Mouse (Mus musculus) G1E (cell line): ENCODE measurements around the gene Diexf. TPM values are rescaled to one million over a fixed set of nuclear protein-coding genes. Genes with fewer than 3 reads are reported as not detected.

Experiments used
- ATAC-seq: 2 replicates; pipeline ENCODE4 v1.8.0; 2016; ENCODE audit warnings: mild to moderate bottlenecking; ENCODE audit not compliant: insufficient number of reproducible peaks, poor library complexity, low FRiP score, severe bottlenecking; ENCODE audit errors: extremely low read depth
- DNase-seq: peaks from one replicate; pipeline ENCODE4 v3.0.0; 2012; ENCODE audit warnings: low spot score
- H3K27me3 ChIP-seq: 2 replicates; pipeline ENCODE4 v1.6.1; 2012; ENCODE audit warnings: mild to moderate bottlenecking, low read length, inconsistent platforms; ENCODE audit not compliant: insufficient read depth
- H3K36me3 ChIP-seq: replicated peaks from 2 replicates; pipeline ENCODE3; 2012; ENCODE audit warnings: mild to moderate bottlenecking, inconsistent platforms
- H3K4me1 ChIP-seq: 2 replicates; pipeline ENCODE4 v1.6.1; 2012; ENCODE audit warnings: low read depth, low read length, inconsistent platforms, mixed read lengths; ENCODE audit not compliant: insufficient read depth
- H3K4me3 ChIP-seq: 2 replicates; pipeline ENCODE4 v1.5.1; 2012; ENCODE audit warnings: low read depth, mild to moderate bottlenecking, inconsistent platforms, low read length, moderate library complexity, mixed read lengths
- H3K9me3 ChIP-seq: replicated peaks from 2 replicates; pipeline ENCODE4 v1.6.1; 2012; ENCODE audit warnings: inconsistent platforms
- CTCF ChIP-seq: IDR thresholded peaks from 2 replicates; pipeline ENCODE4 v1.5.1; 2012; ENCODE audit warnings: low read depth, low read length, inconsistent platforms, mixed read lengths
- GATA1 ChIP-seq: IDR thresholded peaks from 2 replicates; pipeline ENCODE4 v1.6.1; 2012; ENCODE audit warnings: borderline replicate concordance, low read length, inconsistent platforms, mixed read lengths
- GATA2 ChIP-seq: IDR thresholded peaks from 2 replicates; pipeline ENCODE4 v1.6.1; 2012; ENCODE audit warnings: low read depth, low read length, inconsistent platforms, borderline replicate concordance
- POLR2AphosphoS5 ChIP-seq: IDR thresholded peaks from 2 replicates; pipeline ENCODE4 v1.6.1; 2012; ENCODE audit warnings: low read depth, low read length, inconsistent platforms; ENCODE audit not compliant: insufficient replicate concordance
- TAL1 ChIP-seq: conservative IDR thresholded peaks from 2 replicates; pipeline ENCODE4 v1.6.1; 2012; ENCODE audit warnings: low read depth, low read length, inconsistent platforms, mixed read lengths
- polyA plus RNA-seq: library from polyadenylated mRNA; stranded (reverse); fragments of >175 nt; gene quantifications from 2 replicates; pipeline ENCODE4 v1.2.3, GENCODE M21; 2012
- total RNA-seq, 2 experiments: library from RNA; stranded (forward) in 1 of 2; stranded (reverse) in 1 of 2; fragments of 200-1000 nt in 1 of 2; fragments of >200 nt in 1 of 2; fragmentation: Nextera tagmentation in 1 of 2; gene quantifications; 2 replicates each; pipeline ENCODE4 v1.2.3; 2014 to 2017

The Diexf gene
- total and polyA plus RNA-seq, 3 experiments: 3.4 to 28.0 (median 13.2) TPM

- Histone ChIP-seq H3K36me3 (no peaks in the 10 kb centered on the region), H3K4me1 (no peaks in the 10 kb centered on the region), H3K9me3 (no peaks in the 10 kb centered on the region), H3K4me3 (no peak overlapping the region), H3K27me3 (no peaks in the 10 kb centered on the region)
- no peak for DNase-seq
- ATAC-seq: no peak
- TF ChIP-seq CTCF: no peak
These were observed 82.5 kb downstream of the Diexf start for GRCm38 (mm10) chr1:193047616-193048015.

- Histone ChIP-seq H3K4me3 (no peak overlapping the region), H3K4me1 (no peaks in the 10 kb centered on the region), H3K36me3 (no peaks in the 10 kb centered on the region), H3K27me3 (no peaks in the 10 kb centered on the region), H3K9me3 (no peaks in the 10 kb centered on the region)
- ATAC-seq: no peak
- no peak for TF ChIP-seq CTCF
- TF ChIP-seq GATA2: no peak
- TF ChIP-seq GATA1: no peak
- no peak for TF ChIP-seq TAL1
- no peak for TF ChIP-seq POLR2AphosphoS5
- no peak for DNase-seq
These were observed 87.2 kb downstream of the Diexf start for GRCm38 (mm10) chr1:193042760-193043295.

Other genes with a start within 250 kb of the Diexf start
- gene Syt14, start 94.5 kb downstream of the Diexf start, total RNA-seq (2014; fragmentation: Nextera tagmentation): not detected in 2 replicates
- gene Syt14, start 94.5 kb downstream of the Diexf start, total RNA-seq (2017): 0.16 and 0.17 TPM in 2 replicates
- not detected in 2 replicates for gene Syt14, start 94.5 kb downstream of the Diexf start, polyA plus RNA-seq
- 0.23 and 0.34 TPM in 2 replicates for gene Irf6, start 22.8 kb upstream of the Diexf start, total RNA-seq (2014; fragmentation: Nextera tagmentation)
- gene Irf6, start 22.8 kb upstream of the Diexf start, total RNA-seq (2017): 0.38 and 0.58 TPM in 2 replicates
- gene Irf6, start 22.8 kb upstream of the Diexf start, polyA plus RNA-seq: 0.04 TPM in 1 of 2 replicates, not detected in the other
- 6.5 and 10.2 TPM in 2 replicates for gene A130010J15Rik, start 37.8 kb upstream of the Diexf start, total RNA-seq (2014; fragmentation: Nextera tagmentation)
- gene A130010J15Rik, start 37.8 kb upstream of the Diexf start, total RNA-seq (2017): 15.5 and 18.9 TPM in 2 replicates
- gene A130010J15Rik, start 37.8 kb upstream of the Diexf start, polyA plus RNA-seq: 1.7 and 2.2 TPM in 2 replicates
- gene Traf3ip3, start 71.4 kb upstream of the Diexf start, total RNA-seq (2014; fragmentation: Nextera tagmentation): 6.8 and 14.1 TPM in 2 replicates
- gene Traf3ip3, start 71.4 kb upstream of the Diexf start, total RNA-seq (2017): 47.5 and 48.7 TPM in 2 replicates
- 8.6 and 13.4 TPM in 2 replicates for gene Traf3ip3, start 71.4 kb upstream of the Diexf start, polyA plus RNA-seq
- 0.30 TPM in 1 of 2 replicates, not detected in the other for gene Lamb3, start 77.4 kb upstream of the Diexf start, total RNA-seq (2014; fragmentation: Nextera tagmentation)
- gene Lamb3, start 77.4 kb upstream of the Diexf start, total RNA-seq (2017): 0.22 TPM in 1 of 2 replicates, not detected in the other
- 0.03 TPM in 1 of 2 replicates, not detected in the other for gene Lamb3, start 77.4 kb upstream of the Diexf start, polyA plus RNA-seq
- gene Hsd11b1, start 133.8 kb upstream of the Diexf start, total RNA-seq (2014; fragmentation: Nextera tagmentation): not detected in 2 replicates
- 0.27 TPM in 1 of 2 replicates, not detected in the other for gene Hsd11b1, start 133.8 kb upstream of the Diexf start, total RNA-seq (2017)
- gene Hsd11b1, start 133.8 kb upstream of the Diexf start, polyA plus RNA-seq: not detected in 2 replicates
- not detected in 2 replicates for gene G0s2, start 142.9 kb upstream of the Diexf start, total RNA-seq (2014; fragmentation: Nextera tagmentation)
- gene G0s2, start 142.9 kb upstream of the Diexf start, total RNA-seq (2017): not detected in 2 replicates
- gene G0s2, start 142.9 kb upstream of the Diexf start, polyA plus RNA-seq: not detected in 2 replicates
- not detected in 2 replicates for gene Camk1g, start 240.0 kb upstream of the Diexf start, total RNA-seq (2014; fragmentation: Nextera tagmentation)
- gene Camk1g, start 240.0 kb upstream of the Diexf start, total RNA-seq (2017): not detected in 2 replicates
- gene Camk1g, start 240.0 kb upstream of the Diexf start, polyA plus RNA-seq: not detected in 2 replicates